Mouse (Mus musculus): ENCODE measurements around the gene Pfn3. TPM values are rescaled to one million over a fixed set of nuclear protein-coding genes. Genes with fewer than 3 reads are reported as not detected.

Pfn3 gene
- polyA plus RNA-seq, 1 experiment = not detected

- no peaks in the 10 kb centered on the region for H3K36me3 ChIP-seq (ENCODE audit: control insufficient read depth, insufficient read depth)
- H3ac ChIP-seq (ENCODE audit: control insufficient read depth, insufficient read length, low read depth) = no peak overlapping the region
- H3K27me3 ChIP-seq (ENCODE audit: control insufficient read depth, insufficient read depth, insufficient read length) = peaks cover 13% of the 10 kb centered on the region
- TF ChIP-seq MYOG (IDR thresholded peaks at IDR 0.05; ENCODE audit: control insufficient read depth, extremely low read depth, insufficient read length) (no peak), MYOD1 (IDR thresholded peaks at IDR 0.05; ENCODE audit: control insufficient read depth, insufficient read length, low read depth) (no peak), FOSL1 (IDR thresholded peaks at IDR 0.05; ENCODE audit: insufficient read depth, low read length, poor library complexity, severe bottlenecking) (no peak), CTCF (IDR thresholded peaks at IDR 0.05; ENCODE audit: control insufficient read depth, insufficient read depth, insufficient read length) (no peak), USF1 (IDR thresholded peaks at IDR 0.05; ENCODE audit: low read depth) (no peak), MAX (IDR thresholded peaks at IDR 0.05) (no peak), CEBPB (IDR thresholded peaks at IDR 0.05; ENCODE audit: low read depth) (no peak)
- no peaks in the 10 kb centered on the region for H3K79me3 ChIP-seq (ENCODE audit: low read depth)
- H3K79me2 ChIP-seq (ENCODE audit: control insufficient read depth, insufficient read depth) = no peaks in the 10 kb centered on the region
- no peak overlapping the region for H3K4me3 ChIP-seq (ENCODE audit: insufficient read depth, poor library complexity, severe bottlenecking)
Measured at GRCm38 (mm10) chr13:55411826-55412225, 3.2 kb downstream of the Pfn3 start.

DNA sequence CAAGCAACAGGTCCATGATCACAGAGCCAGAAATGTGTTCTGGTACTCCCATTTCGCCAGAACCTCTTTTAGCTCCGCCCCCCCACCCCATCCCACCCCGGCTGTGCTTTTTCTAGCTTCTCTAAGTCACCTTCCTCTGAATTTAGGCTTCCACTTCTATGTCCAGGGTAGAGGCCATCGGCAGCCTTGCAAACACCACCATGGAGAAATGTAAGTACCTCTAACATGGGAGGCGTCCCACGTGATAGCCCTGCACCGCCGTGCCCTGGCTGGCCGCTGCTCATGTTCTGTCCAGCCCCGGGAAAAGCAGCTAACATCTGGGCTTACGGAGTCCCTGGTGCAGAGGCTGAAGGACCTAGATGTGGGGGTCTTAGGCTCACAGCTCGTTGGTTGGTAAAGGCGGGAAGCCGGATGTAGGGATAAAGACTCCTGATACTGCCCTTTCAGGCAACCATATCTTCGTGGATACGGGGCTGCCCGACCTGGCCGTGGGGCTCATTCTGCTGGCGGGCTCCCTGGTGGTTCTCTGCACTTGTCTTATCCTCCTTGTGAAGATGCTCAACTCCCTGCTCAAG is 6.4 kb downstream of the Pfn3 start:
- TF ChIP-seq USF1 (IDR thresholded peaks at IDR 0.05; ENCODE audit: low read depth) (no peak), FOSL1 (IDR thresholded peaks at IDR 0.05; ENCODE audit: insufficient read depth, low read length, poor library complexity, severe bottlenecking) (no peak), MYOG (IDR thresholded peaks at IDR 0.05; ENCODE audit: control insufficient read depth, extremely low read depth, insufficient read length) (no peak), CEBPB (IDR thresholded peaks at IDR 0.05; ENCODE audit: low read depth) (no peak), MAX (IDR thresholded peaks at IDR 0.05) (no peak), CTCF (IDR thresholded peaks at IDR 0.05; ENCODE audit: control insufficient read depth, insufficient read depth, insufficient read length) (no peak), MYOD1 (IDR thresholded peaks at IDR 0.05; ENCODE audit: control insufficient read depth, insufficient read length, low read depth) (no peak)
- Histone ChIP-seq H3K4me3 (ENCODE audit: insufficient read depth, poor library complexity, severe bottlenecking) (no peak overlapping the region), H3ac (ENCODE audit: control insufficient read depth, insufficient read length, low read depth) (no peak overlapping the region), H3K27me3 (ENCODE audit: control insufficient read depth, insufficient read depth, insufficient read length) (peaks cover 20% of the 10 kb centered on the region), H3K79me2 (ENCODE audit: control insufficient read depth, insufficient read depth) (no peaks in the 10 kb centered on the region), H3K79me3 (ENCODE audit: low read depth) (no peaks in the 10 kb centered on the region), H3K36me3 (ENCODE audit: control insufficient read depth, insufficient read depth) (no peaks in the 10 kb centered on the region)

- Histone ChIP-seq H3K4me3 (ENCODE audit: insufficient read depth, poor library complexity, severe bottlenecking) (no peak overlapping the region), H3K79me3 (ENCODE audit: low read depth) (no peaks in the 10 kb centered on the region), H3K27me3 (ENCODE audit: control insufficient read depth, insufficient read depth, insufficient read length) (peaks cover 32% of the 10 kb centered on the region), H3ac (ENCODE audit: control insufficient read depth, insufficient read length, low read depth) (no peak overlapping the region), H3K36me3 (ENCODE audit: control insufficient read depth, insufficient read depth) (no peaks in the 10 kb centered on the region), H3K79me2 (ENCODE audit: control insufficient read depth, insufficient read depth) (no peaks in the 10 kb centered on the region)
- TF ChIP-seq MYOG (IDR thresholded peaks at IDR 0.05; ENCODE audit: control insufficient read depth, extremely low read depth, insufficient read length) = no peak
Measured at GRCm38 (mm10) chr13:55407341-55407740, 7.7 kb downstream of the Pfn3 start.

DNA sequence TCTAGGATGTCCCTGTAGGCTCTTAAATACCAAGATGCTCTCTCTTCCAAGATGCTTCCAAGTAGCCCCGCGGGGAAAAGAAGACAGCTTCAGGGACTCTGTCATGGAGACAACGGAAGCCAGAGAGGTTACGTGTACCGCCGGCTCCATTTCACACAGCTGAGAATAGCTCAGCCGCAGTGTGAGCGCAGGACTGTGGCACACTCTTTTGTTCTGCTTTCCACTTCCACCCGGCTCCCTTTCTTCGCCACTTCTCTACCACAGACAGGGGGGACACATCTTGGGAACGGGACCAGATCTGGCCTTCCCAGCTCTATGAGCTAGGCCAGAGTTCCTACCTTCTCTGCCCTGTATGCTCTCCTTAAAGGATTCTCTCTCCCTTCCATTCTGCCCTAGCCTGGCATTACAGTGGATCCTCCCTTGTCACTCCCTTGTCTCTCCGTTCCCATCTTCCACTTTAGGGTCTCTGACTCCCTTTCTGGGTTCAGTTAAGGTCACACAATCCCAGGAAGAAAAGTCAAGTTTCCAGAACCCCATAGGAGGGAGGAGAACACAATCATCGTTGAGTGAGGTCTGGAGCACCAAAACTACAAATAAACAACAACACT is 9.1 kb downstream of the Pfn3 start:
- no peak for TF ChIP-seq CTCF (IDR thresholded peaks at IDR 0.05; ENCODE audit: control insufficient read depth, insufficient read depth, insufficient read length)
- no peak for TF ChIP-seq CEBPB (IDR thresholded peaks at IDR 0.05; ENCODE audit: low read depth)
- TF ChIP-seq MAX (IDR thresholded peaks at IDR 0.05) = no peak
- no peak for TF ChIP-seq MYOD1 (IDR thresholded peaks at IDR 0.05; ENCODE audit: control insufficient read depth, insufficient read length, low read depth)
- no peak for TF ChIP-seq MYOG (IDR thresholded peaks at IDR 0.05; ENCODE audit: control insufficient read depth, extremely low read depth, insufficient read length)
- TF ChIP-seq USF1 (IDR thresholded peaks at IDR 0.05; ENCODE audit: low read depth) = no peak
- TF ChIP-seq FOSL1 (IDR thresholded peaks at IDR 0.05; ENCODE audit: insufficient read depth, low read length, poor library complexity, severe bottlenecking) = no peak

GRCm38 (mm10) chr13:55404853-55405782 is 9.9 kb downstream of the Pfn3 start:
- peak; percentile 89 for TF ChIP-seq CEBPB (IDR thresholded peaks at IDR 0.05; ENCODE audit: low read depth)
- TF ChIP-seq MAX (IDR thresholded peaks at IDR 0.05) = no peak
- TF ChIP-seq CTCF (IDR thresholded peaks at IDR 0.05; ENCODE audit: control insufficient read depth, insufficient read depth, insufficient read length) = peak; percentile 75
- H3K4me3 ChIP-seq (ENCODE audit: insufficient read depth, poor library complexity, severe bottlenecking) = no peak overlapping the region

More for the DNA sequence above, 9.1 kb downstream of the Pfn3 start:
- H3ac ChIP-seq (ENCODE audit: control insufficient read depth, insufficient read length, low read depth) = no peak overlapping the region
- peaks cover 37% of the 10 kb centered on the region for H3K27me3 ChIP-seq (ENCODE audit: control insufficient read depth, insufficient read depth, insufficient read length)
- no peak overlapping the region for H3K4me3 ChIP-seq (ENCODE audit: insufficient read depth, poor library complexity, severe bottlenecking)
- H3K36me3 ChIP-seq (ENCODE audit: control insufficient read depth, insufficient read depth) = no peaks in the 10 kb centered on the region
- no peaks in the 10 kb centered on the region for H3K79me3 ChIP-seq (ENCODE audit: low read depth)
- no peaks in the 10 kb centered on the region for H3K79me2 ChIP-seq (ENCODE audit: control insufficient read depth, insufficient read depth)

More at GRCm38 (mm10) chr13:55404853-55405782, 9.9 kb downstream of the Pfn3 start:
- Histone ChIP-seq H3K36me3 (ENCODE audit: control insufficient read depth, insufficient read depth) (no peaks in the 10 kb centered on the region), H3K79me3 (ENCODE audit: low read depth) (no peaks in the 10 kb centered on the region), H3ac (ENCODE audit: control insufficient read depth, insufficient read length, low read depth) (no peak overlapping the region), H3K79me2 (ENCODE audit: control insufficient read depth, insufficient read depth) (no peaks in the 10 kb centered on the region), H3K27me3 (ENCODE audit: control insufficient read depth, insufficient read depth, insufficient read length) (peaks cover 44% of the 10 kb centered on the region)

All from C2C12 (cell line).